Mouse (Mus musculus) mature B cell (primary cell): ENCODE results near the gene Il17f.
"Not testable (repeated sequence)": the region's sequence is repeated elsewhere in the genome, so short reads cannot be mapped to it uniquely, and the experiment has no call there.

ENCODE experiments used
- in situ Hi-C: fragments of 300-500 bp; cut with MboI; formaldehyde crosslinking; loops from 2 replicates; pipeline ENCODE4 v1.14.3; 2019

The Il17f gene

GRCm38 (mm10) chr1:20790517-20790916, at the start of gene Il17f:
Gene Il17f (minus strand): TSS chr1:20790617.
- in situ Hi-C loops: not testable (repeated sequence)

GRCm38 (mm10) chr1:20839911-20840310, 49.5 kb upstream of the Il17f start:
- in situ Hi-C loops: no loop called here

GRCm38 (mm10) chr1:20836551-20837125, 46.2 kb upstream of the Il17f start:
- in situ Hi-C loops: no loop called here

- in situ Hi-C loops: no loop called here
Measured at GRCm38 (mm10) chr1:20833141-20833511, 42.7 kb upstream of the Il17f start.

GRCm38 (mm10) chr1:20832473-20833140, 42.2 kb upstream of the Il17f start:
- in situ Hi-C loops: no loop called here

GRCm38 (mm10) chr1:20830546-20830945, 40.1 kb upstream of the Il17f start:
- in situ Hi-C loops: no loop called here

- in situ Hi-C loops: no loop called here
Measured at GRCm38 (mm10) chr1:20828061-20828460, 37.6 kb upstream of the Il17f start.

- in situ Hi-C loops: no loop called here
Measured at GRCm38 (mm10) chr1:20825036-20825435, 34.6 kb upstream of the Il17f start.

GRCm38 (mm10) chr1:20823906-20824305, 33.5 kb upstream of the Il17f start:
- in situ Hi-C loops: no loop called here

- in situ Hi-C loops: no loop called here
Measured at GRCm38 (mm10) chr1:20823471-20823870, 33.1 kb upstream of the Il17f start.

GRCm38 (mm10) chr1:20820959-20821358, 30.5 kb upstream of the Il17f start:
- in situ Hi-C loops: no loop called here

GRCm38 (mm10) chr1:20819771-20820605, 29.6 kb upstream of the Il17f start, which contains the start of gene Mcm3:
Gene Mcm3 (minus strand): TSS chr1:20820312.
- in situ Hi-C loops: no loop called here

GRCm38 (mm10) chr1:20817596-20817995, 27.2 kb upstream of the Il17f start:
- in situ Hi-C loops: no loop called here

- in situ Hi-C loops: no loop called here
Measured at GRCm38 (mm10) chr1:20817172-20817571, 26.8 kb upstream of the Il17f start.

- in situ Hi-C loops: no loop called here
Measured at GRCm38 (mm10) chr1:20814521-20814920, 24.1 kb upstream of the Il17f start.

GRCm38 (mm10) chr1:20804526-20804925, 14.1 kb upstream of the Il17f start:
- in situ Hi-C loops: no loop called here

GRCm38 (mm10) chr1:20801682-20802390, 11.4 kb upstream of the Il17f start:
- in situ Hi-C loops: no loop called here

GRCm38 (mm10) chr1:20801275-20801674, 10.9 kb upstream of the Il17f start:
- in situ Hi-C loops: no loop called here

GRCm38 (mm10) chr1:20795178-20795577, 4.8 kb upstream of the Il17f start:
- in situ Hi-C loops: no loop called here

GRCm38 (mm10) chr1:20794760-20795159, 4.3 kb upstream of the Il17f start:
- in situ Hi-C loops: no loop called here

GRCm38 (mm10) chr1:20791414-20791813, 997 bp upstream of the Il17f start:
- in situ Hi-C loops: no loop called here

- in situ Hi-C loops: no loop called here
Measured at GRCm38 (mm10) chr1:20788419-20788818, 2.0 kb downstream of the Il17f start.
